Mouse (Mus musculus): Measurements from ENCODE around the gene Sema3a. TPM values are rescaled to one million over a fixed set of nuclear protein-coding genes. Genes with fewer than 3 reads are reported as not detected.
A peak's percentile ranks its signal among the peaks of the same experiment; 100 is the strongest.

The Sema3a gene
- polyA plus RNA-seq, 1 experiment from 2014 or later, result 30.7 TPM

DNA sequence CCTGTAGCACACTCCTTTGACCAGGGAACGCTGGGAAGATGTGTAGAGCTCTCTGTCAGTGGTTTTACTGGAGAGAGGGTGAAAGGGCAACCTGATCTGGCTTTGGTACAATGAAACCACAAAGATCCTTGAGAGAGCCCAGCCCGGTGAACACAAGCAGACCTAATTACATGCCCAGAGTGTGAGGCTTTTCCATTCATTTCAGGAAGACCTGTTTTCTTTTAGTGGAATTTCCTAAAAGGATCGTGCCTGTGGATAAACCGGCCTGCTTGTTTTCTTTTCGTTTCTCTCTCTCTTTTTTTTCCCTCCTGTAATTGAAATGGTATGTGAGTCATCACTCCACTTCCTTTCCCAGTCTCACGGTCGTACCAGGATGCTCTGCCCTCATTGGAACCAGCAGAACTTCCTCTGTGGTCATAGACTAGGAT is 401.8 kb downstream of the Sema3a start:
- no peak overlapping the region for H3K4me3 ChIP-seq (ENCODE audit: low read length)
- 23% methylated on average over 7 of the region's 7 CpGs for WGBS
- no peak overlapping the region for H3K4me2 ChIP-seq (replicated peaks; ENCODE audit: low read depth, low read length)
- H3K36me3 ChIP-seq (ENCODE audit: control insufficient read depth, insufficient read depth, low read length), result no peaks in the 10 kb centered on the region
- no peaks in the 10 kb centered on the region for H3K9me3 ChIP-seq (ENCODE audit: control insufficient read depth, low read length)
- no peak for ATAC-seq (ENCODE audit: low FRiP score, low TSS enrichment)
- 0 out of 2 replicates have a peak, but pooled peaks cover 4% of the 10 kb centered on the region for H3K4me1 ChIP-seq (ENCODE audit: control insufficient read depth, insufficient read depth, low read length)
- H3K27ac ChIP-seq (ENCODE audit: low read depth, low read length), result no peak overlapping the region
- no peak overlapping the region for H3K9ac ChIP-seq (ENCODE audit: low read depth, low read length)
- H3K27me3 ChIP-seq (ENCODE audit: control insufficient read depth, insufficient read depth, low read length), result no peaks in the 10 kb centered on the region

DNA sequence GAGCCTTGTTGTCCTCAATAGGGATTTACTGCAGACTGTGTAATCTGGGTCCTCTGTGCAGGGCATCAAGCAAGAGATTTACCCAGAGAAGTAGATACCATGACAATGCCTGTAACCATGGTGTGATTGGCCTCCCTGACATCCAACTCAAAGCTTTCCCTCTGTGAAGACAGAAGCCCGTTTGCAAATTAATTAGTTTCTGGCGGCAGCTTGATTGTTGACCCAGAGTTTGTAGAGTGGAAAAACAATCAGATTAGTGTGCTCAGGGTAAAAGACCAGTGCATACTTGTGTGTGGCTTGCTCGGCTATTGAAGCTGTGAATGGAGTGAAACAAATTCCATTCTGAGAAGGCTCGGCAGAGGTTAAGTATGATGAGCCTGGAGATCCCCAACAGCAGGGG is 404.0 kb downstream of the Sema3a start:
- no peak overlapping the region for H3K4me2 ChIP-seq (replicated peaks; ENCODE audit: low read depth, low read length)
- WGBS, result 22% methylated on average over 4 of the region's 4 CpGs
- no peak overlapping the region for H3K4me3 ChIP-seq (ENCODE audit: low read length)
- H3K9ac ChIP-seq (ENCODE audit: low read depth, low read length), result no peak overlapping the region
- 0 out of 2 replicates have a peak, but pooled peaks cover 4% of the 10 kb centered on the region for H3K4me1 ChIP-seq (ENCODE audit: control insufficient read depth, insufficient read depth, low read length)
- no peak overlapping the region for H3K27ac ChIP-seq (ENCODE audit: low read depth, low read length)
- H3K9me3 ChIP-seq (ENCODE audit: control insufficient read depth, low read length), result no peaks in the 10 kb centered on the region
- peak; percentile 57; the same call in 1 of the 2 replicates for ATAC-seq (ENCODE audit: low FRiP score, low TSS enrichment)
- no peaks in the 10 kb centered on the region for H3K36me3 ChIP-seq (ENCODE audit: control insufficient read depth, insufficient read depth, low read length)
- no peaks in the 10 kb centered on the region for H3K27me3 ChIP-seq (ENCODE audit: control insufficient read depth, insufficient read depth, low read length)

DNA sequence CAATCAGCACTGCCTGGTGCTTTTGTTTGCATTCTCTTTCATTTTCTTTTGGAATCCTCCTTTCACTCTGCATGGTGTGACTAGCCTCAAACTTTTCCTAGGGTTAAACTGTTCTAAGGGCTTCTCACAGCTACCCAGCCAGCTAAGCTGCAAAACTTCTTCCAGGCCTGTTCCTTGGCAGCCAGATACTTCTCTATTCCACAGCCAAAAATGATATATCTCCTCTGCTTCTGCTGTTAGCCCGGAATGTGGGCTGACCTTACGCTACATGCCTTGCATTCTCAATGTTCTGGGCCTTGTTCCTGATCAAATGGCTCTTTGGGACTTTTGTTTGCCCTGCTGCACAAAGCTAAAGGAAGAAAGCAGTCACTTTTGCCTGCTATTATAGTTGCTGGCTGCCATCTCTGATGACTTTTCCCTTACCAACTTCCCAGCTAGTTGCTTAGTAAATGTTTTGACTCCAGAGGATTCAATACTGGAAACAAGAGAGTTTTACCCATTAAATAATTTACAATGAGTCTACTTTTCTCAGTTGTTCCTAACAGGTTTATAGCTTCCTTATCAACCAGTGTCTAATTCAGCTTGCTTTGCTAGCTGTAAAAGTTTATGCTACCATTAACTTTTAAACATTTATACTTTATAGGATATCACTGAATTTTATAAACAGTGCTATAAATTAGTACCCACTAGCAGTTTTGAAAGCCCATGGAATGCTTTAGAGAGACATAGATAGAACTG is 422.4 kb downstream of the Sema3a start:
- no peaks in the 10 kb centered on the region for H3K27me3 ChIP-seq (ENCODE audit: control insufficient read depth, insufficient read depth, low read length)
- H3K4me1 ChIP-seq (ENCODE audit: control insufficient read depth, insufficient read depth, low read length), result peaks cover 5% of the 10 kb centered on the region; the same call in 1 of the 2 replicates
- WGBS, result 36% methylated on average over 2 of the region's 2 CpGs
- H3K36me3 ChIP-seq (ENCODE audit: control insufficient read depth, insufficient read depth, low read length), result no peaks in the 10 kb centered on the region
- H3K27ac ChIP-seq (ENCODE audit: low read depth, low read length), result peak overlapping the region; percentile 70; the same call in 1 of the 2 replicates
- peak; percentile 68; the same call in 1 of the 2 replicates for ATAC-seq (ENCODE audit: low FRiP score, low TSS enrichment)
- H3K9ac ChIP-seq (ENCODE audit: low read depth, low read length), result no peak overlapping the region
- H3K4me3 ChIP-seq (ENCODE audit: low read length), result no peak overlapping the region
- no peak overlapping the region for H3K4me2 ChIP-seq (replicated peaks; ENCODE audit: low read depth, low read length)
- H3K9me3 ChIP-seq (ENCODE audit: control insufficient read depth, low read length), result no peaks in the 10 kb centered on the region

DNA sequence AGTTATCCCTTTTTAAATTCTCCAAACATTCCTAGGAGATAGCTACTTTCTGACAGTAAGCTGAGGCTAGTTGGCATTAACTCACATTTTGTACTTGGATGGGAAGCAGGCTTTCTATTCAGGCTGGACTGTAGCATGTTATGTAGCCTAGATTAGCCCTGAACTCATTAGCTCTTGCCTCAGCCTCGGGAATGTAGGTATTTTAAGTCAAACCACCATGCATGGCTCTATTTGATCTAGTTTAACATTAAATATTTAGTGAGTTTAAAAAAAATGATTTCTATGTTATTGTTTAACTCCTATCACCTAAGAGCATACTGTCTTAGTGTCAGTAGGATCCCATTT is 423.0 kb downstream of the Sema3a start:
- peak; percentile 35; the same call in 1 of the 2 replicates for ATAC-seq (ENCODE audit: low FRiP score, low TSS enrichment)
- H3K9me3 ChIP-seq (ENCODE audit: control insufficient read depth, low read length), result no peaks in the 10 kb centered on the region
- H3K4me3 ChIP-seq (ENCODE audit: low read length), result no peak overlapping the region
- no peaks in the 10 kb centered on the region for H3K27me3 ChIP-seq (ENCODE audit: control insufficient read depth, insufficient read depth, low read length)
- peaks cover 5% of the 10 kb centered on the region; the same call in 1 of the 2 replicates for H3K4me1 ChIP-seq (ENCODE audit: control insufficient read depth, insufficient read depth, low read length)
- no peaks in the 10 kb centered on the region for H3K36me3 ChIP-seq (ENCODE audit: control insufficient read depth, insufficient read depth, low read length)
- peak overlapping the region; percentile 30; the same call in 1 of the 2 replicates for H3K27ac ChIP-seq (ENCODE audit: low read depth, low read length)
- 55% methylated on average over 1 of the region's 1 CpGs for WGBS
- H3K4me2 ChIP-seq (replicated peaks; ENCODE audit: low read depth, low read length), result no peak overlapping the region
- H3K9ac ChIP-seq (ENCODE audit: low read depth, low read length), result no peak overlapping the region

DNA sequence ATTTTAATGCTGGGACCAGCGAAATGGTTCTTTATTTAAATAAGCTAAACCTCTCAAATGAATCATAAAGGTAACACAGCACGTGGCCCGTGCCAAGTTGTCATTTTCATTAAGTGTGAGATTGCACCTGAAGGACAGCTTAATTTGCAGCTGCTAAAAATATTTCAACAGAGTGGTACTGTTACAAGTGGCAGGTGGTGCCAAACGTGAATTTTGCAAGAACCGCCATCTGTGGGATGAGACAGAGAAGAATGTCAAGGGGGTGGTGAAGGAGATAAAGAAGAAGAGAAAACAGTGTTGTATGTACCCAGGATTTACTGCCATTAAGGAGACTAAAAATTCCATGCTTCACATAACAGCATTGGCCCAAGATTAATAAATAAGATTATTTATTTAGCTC is 423.9 kb downstream of the Sema3a start:
- WGBS, result 85% methylated on average over 5 of the region's 5 CpGs
- Histone ChIP-seq H3K27ac (ENCODE audit: low read depth, low read length) (no peak overlapping the region), H3K9ac (ENCODE audit: low read depth, low read length) (no peak overlapping the region), H3K4me1 (ENCODE audit: control insufficient read depth, insufficient read depth, low read length) (peaks cover 5% of the 10 kb centered on the region; the same call in 1 of the 2 replicates), H3K9me3 (ENCODE audit: control insufficient read depth, low read length) (no peaks in the 10 kb centered on the region), H3K4me3 (ENCODE audit: low read length) (no peak overlapping the region), H3K27me3 (ENCODE audit: control insufficient read depth, insufficient read depth, low read length) (no peaks in the 10 kb centered on the region), H3K4me2 (replicated peaks; ENCODE audit: low read depth, low read length) (no peak overlapping the region), H3K36me3 (ENCODE audit: control insufficient read depth, insufficient read depth, low read length) (no peaks in the 10 kb centered on the region)
- ATAC-seq (ENCODE audit: low FRiP score, low TSS enrichment), result no peak

DNA sequence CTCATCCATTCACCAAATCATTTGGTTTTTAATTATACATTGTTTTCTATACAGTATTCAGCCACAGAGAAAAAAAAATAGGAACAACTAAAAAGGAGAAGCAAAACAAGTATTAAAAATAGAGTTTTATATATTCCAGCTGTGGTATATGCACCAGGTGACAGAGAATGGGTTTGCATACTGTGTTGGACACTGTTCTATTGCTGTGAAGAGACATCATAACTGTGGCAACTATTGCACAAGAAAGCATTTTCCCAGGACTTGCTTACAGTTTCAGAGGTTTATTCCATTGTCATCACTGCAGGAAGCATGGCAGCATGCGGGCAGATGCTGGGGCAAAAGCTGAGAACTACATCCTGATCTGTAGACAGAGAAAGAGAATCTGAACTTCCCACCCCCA is 425.7 kb downstream of the Sema3a start:
- Histone ChIP-seq H3K9me3 (ENCODE audit: control insufficient read depth, low read length) (no peaks in the 10 kb centered on the region), H3K27ac (ENCODE audit: low read depth, low read length) (no peak overlapping the region), H3K27me3 (ENCODE audit: control insufficient read depth, insufficient read depth, low read length) (no peaks in the 10 kb centered on the region), H3K4me3 (ENCODE audit: low read length) (no peak overlapping the region), H3K9ac (ENCODE audit: low read depth, low read length) (no peak overlapping the region), H3K4me1 (ENCODE audit: control insufficient read depth, insufficient read depth, low read length) (peaks cover 5% of the 10 kb centered on the region; the same call in 1 of the 2 replicates), H3K4me2 (replicated peaks; ENCODE audit: low read depth, low read length) (no peak overlapping the region), H3K36me3 (ENCODE audit: control insufficient read depth, insufficient read depth, low read length) (no peaks in the 10 kb centered on the region)
- WGBS, result 88% methylated on average over 1 of the region's 1 CpGs
- ATAC-seq (ENCODE audit: low FRiP score, low TSS enrichment), result no peak

DNA sequence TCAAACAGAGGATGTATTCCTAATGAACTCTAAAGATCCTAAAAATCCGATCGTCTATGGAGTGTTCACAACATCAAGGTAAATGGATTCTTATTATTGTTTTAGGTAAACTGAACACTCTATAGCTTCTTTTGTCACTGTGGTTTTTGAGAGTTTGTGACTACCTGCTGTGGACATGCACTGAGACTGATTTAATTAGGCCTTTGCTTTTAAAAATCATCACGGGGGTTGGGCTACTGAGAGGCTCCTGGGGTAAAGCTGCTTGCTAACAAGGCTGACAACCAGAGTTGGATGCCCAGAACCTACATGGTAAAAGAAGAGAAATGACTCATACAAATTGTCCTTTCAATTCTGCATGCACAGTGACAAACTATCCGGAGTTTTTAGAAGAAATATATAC is 432.0 kb downstream of the Sema3a start:
- Histone ChIP-seq H3K27ac (ENCODE audit: low read depth, low read length) (no peak overlapping the region), H3K36me3 (ENCODE audit: control insufficient read depth, insufficient read depth, low read length) (0 out of 2 replicates have a peak, but pooled peaks cover 2% of the 10 kb centered on the region), H3K9ac (ENCODE audit: low read depth, low read length) (no peak overlapping the region), H3K27me3 (ENCODE audit: control insufficient read depth, insufficient read depth, low read length) (no peaks in the 10 kb centered on the region), H3K9me3 (ENCODE audit: control insufficient read depth, low read length) (no peaks in the 10 kb centered on the region), H3K4me3 (ENCODE audit: low read length) (no peak overlapping the region), H3K4me1 (ENCODE audit: control insufficient read depth, insufficient read depth, low read length) (no peaks in the 10 kb centered on the region), H3K4me2 (replicated peaks; ENCODE audit: low read depth, low read length) (no peak overlapping the region)
- 80% methylated on average over 4 of the region's 4 CpGs for WGBS
- ATAC-seq (ENCODE audit: low FRiP score, low TSS enrichment), result no peak

DNA sequence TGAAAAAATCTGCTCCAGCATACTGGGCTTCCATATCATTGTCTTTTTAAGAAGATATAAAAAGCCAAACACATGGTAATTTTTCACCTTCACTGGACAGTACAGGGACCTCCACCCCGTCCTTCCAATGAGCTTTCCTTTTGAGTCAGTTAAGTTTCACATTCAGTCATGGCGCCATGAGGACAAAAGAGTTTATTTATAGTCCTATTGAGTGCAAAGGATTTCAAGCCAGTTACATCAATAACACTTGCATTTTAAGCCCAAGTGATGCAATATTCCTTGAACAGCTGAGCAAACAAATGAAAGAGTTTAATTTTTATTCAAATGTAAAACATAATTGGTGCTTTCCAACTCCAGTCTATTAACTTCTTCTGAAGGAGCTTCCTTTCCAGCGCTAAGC is 448.7 kb downstream of the Sema3a start:
- Histone ChIP-seq H3K9ac (ENCODE audit: low read depth, low read length) (no peak overlapping the region), H3K9me3 (ENCODE audit: control insufficient read depth, low read length) (no peaks in the 10 kb centered on the region), H3K27ac (ENCODE audit: low read depth, low read length) (no peak overlapping the region), H3K27me3 (ENCODE audit: control insufficient read depth, insufficient read depth, low read length) (no peaks in the 10 kb centered on the region), H3K4me1 (ENCODE audit: control insufficient read depth, insufficient read depth, low read length) (no peaks in the 10 kb centered on the region), H3K36me3 (ENCODE audit: control insufficient read depth, insufficient read depth, low read length) (no peaks in the 10 kb centered on the region), H3K4me2 (replicated peaks; ENCODE audit: low read depth, low read length) (no peak overlapping the region), H3K4me3 (ENCODE audit: low read length) (no peak overlapping the region)
- WGBS, result 89% methylated on average over 3 of the region's 3 CpGs
- ATAC-seq (ENCODE audit: low FRiP score, low TSS enrichment), result no peak

DNA sequence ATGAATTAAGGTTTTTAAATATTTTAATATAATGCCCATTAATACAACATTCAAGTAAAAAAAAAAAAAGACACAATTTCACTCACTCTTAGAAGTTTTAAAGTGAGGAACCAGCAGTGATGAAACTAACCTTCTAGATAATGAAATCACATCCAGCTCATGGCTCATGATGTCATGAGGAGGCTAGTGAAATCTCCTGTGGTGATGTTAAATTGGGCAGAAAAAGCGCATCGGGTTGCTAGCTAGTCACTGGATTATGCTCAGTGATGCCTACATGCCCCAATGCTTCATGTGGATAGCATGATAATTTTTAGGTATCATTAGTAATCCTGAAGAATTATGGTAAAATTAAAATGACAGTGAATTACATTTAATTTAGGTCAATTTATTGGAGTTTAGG is 453.9 kb downstream of the Sema3a start:
- H3K4me3 ChIP-seq (ENCODE audit: low read length), result no peak overlapping the region
- no peaks in the 10 kb centered on the region for H3K9me3 ChIP-seq (ENCODE audit: control insufficient read depth, low read length)
- H3K4me2 ChIP-seq (replicated peaks; ENCODE audit: low read depth, low read length), result no peak overlapping the region
- 87% methylated on average over 2 of the region's 2 CpGs for WGBS
- no peaks in the 10 kb centered on the region for H3K4me1 ChIP-seq (ENCODE audit: control insufficient read depth, insufficient read depth, low read length)
- H3K36me3 ChIP-seq (ENCODE audit: control insufficient read depth, insufficient read depth, low read length), result no peaks in the 10 kb centered on the region
- no peaks in the 10 kb centered on the region for H3K27me3 ChIP-seq (ENCODE audit: control insufficient read depth, insufficient read depth, low read length)
- no peak for ATAC-seq (ENCODE audit: low FRiP score, low TSS enrichment)
- no peak overlapping the region for H3K9ac ChIP-seq (ENCODE audit: low read depth, low read length)
- H3K27ac ChIP-seq (ENCODE audit: low read depth, low read length), result no peak overlapping the region
